25 mouse cellular contexts compared by ENCODE assay signal in the genomic region with DNA sequence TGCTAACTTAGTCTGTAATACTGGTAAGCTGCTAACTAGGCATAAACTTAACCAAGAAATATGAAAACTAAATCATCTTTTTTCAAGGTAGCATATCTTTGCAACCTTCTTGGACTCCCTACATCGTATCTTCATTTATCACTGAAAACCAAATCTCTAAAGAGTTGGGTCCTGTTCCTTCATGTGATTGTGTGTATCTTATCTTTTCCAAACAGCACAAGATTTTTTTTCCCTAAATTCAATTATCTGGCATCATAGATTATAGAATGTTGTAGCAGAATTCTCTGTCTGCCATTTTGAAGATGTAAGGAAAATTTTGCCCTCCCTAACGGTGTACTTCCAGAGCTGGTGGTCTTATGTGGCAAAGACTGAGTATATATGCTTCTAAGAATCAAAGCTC.
"Had no signal": no experiment of that assay in that cellular context is flagged by ENCODE, and none has a peak within 500 bp of the region (broad histone marks: within the 10 kb centered on the region; RNA-seq: fewer than 3 reads in every experiment).

No protein-coding gene starts in this region.

- H3K9ac ChIP-seq: embryonic facial prominence, embryonic 12.5 days; embryonic facial prominence, embryonic 13.5 days; embryonic facial prominence, embryonic 15.5 days; forebrain, embryonic 12.5 days; forebrain, embryonic 13.5 days; forebrain, embryonic 15.5 days; forebrain, postnatal 0 days had no signal

- DNase-seq: cerebellum, adult 9-10 months; cerebellum, adult 9-11 months; cerebellum, postnatal 10 days; cerebellum, postnatal 14 days; cerebellum, postnatal 25 days; cerebellum, postnatal 36 days; embryo, embryonic 11 days; forebrain, postnatal 0 days; gastrocnemius, adult 2 months; gastrocnemius, postnatal 10 days; gastrocnemius, postnatal 14 days; gastrocnemius, postnatal 25 days; gastrocnemius, postnatal 36 days; heart, adult 11 months; heart, adult 18-20 months; heart, adult 2 months had no signal

- H3K27me3 ChIP-seq: embryonic facial prominence, embryonic 12.5 days; embryonic facial prominence, embryonic 13.5 days; embryonic facial prominence, embryonic 15.5 days; forebrain, embryonic 12.5 days; forebrain, embryonic 13.5 days; forebrain, embryonic 15.5 days had no signal

- H3K4me1 ChIP-seq: embryonic facial prominence, embryonic 10.5 days; embryonic facial prominence, embryonic 12.5 days; embryonic facial prominence, embryonic 13.5 days; embryonic facial prominence, embryonic 15.5 days; forebrain, embryonic 12.5 days; forebrain, embryonic 13.5 days; forebrain, embryonic 15.5 days had no signal

- H3K9me3 ChIP-seq: embryonic facial prominence, embryonic 10.5 days; embryonic facial prominence, embryonic 12.5 days; embryonic facial prominence, embryonic 13.5 days; embryonic facial prominence, embryonic 15.5 days; forebrain, embryonic 10.5 days; forebrain, embryonic 12.5 days; forebrain, embryonic 13.5 days; forebrain, embryonic 15.5 days had no signal

- H3K36me3 ChIP-seq: embryonic facial prominence, embryonic 10.5 days; embryonic facial prominence, embryonic 12.5 days; embryonic facial prominence, embryonic 13.5 days; embryonic facial prominence, embryonic 15.5 days; forebrain, embryonic 10.5 days; forebrain, embryonic 12.5 days; forebrain, embryonic 15.5 days had no signal

- H3K4me3 ChIP-seq: embryonic facial prominence, embryonic 10.5 days; embryonic facial prominence, embryonic 12.5 days; embryonic facial prominence, embryonic 13.5 days; embryonic facial prominence, embryonic 15.5 days; erythroblast, embryonic 14.5 days; forebrain, embryonic 10.5 days; forebrain, embryonic 12.5 days; forebrain, embryonic 13.5 days; forebrain, embryonic 15.5 days; gastrocnemius, adult 2 months; heart, adult 2 months had no signal

- H3K27ac ChIP-seq: embryonic facial prominence, embryonic 10.5 days; embryonic facial prominence, embryonic 12.5 days; embryonic facial prominence, embryonic 13.5 days; embryonic facial prominence, embryonic 15.5 days; forebrain, embryonic 10.5 days; forebrain, embryonic 12.5 days; forebrain, embryonic 13.5 days; forebrain, embryonic 15.5 days; gastrocnemius, adult 2 months; heart, adult 2 months had no signal
